In genomic region chr17:65081779-65082086, GRCm38 (mm10) we compare ENCODE assay signal across 12 mouse cellular contexts.
"Had no signal": no experiment of that assay in that cellular context is flagged by ENCODE, and none has a peak within 500 bp of the region (broad histone marks: within the 10 kb centered on the region; RNA-seq: fewer than 3 reads in every experiment).

No protein-coding gene starts in this region.

- H3K27me3 ChIP-seq: liver, embryonic 15.5 days had no signal

- H3K9me3 ChIP-seq: limb, embryonic 10.5 days; liver, embryonic 15.5 days had no signal

- H3K36me3 ChIP-seq: limb, embryonic 10.5 days; liver, embryonic 15.5 days had no signal

- H3K4me3 ChIP-seq: left cerebral cortex, adult 2 months; limb, embryonic 10.5 days; liver, embryonic 15.5 days; myocyte had no signal

- H3K4me2 ChIP-seq: liver, embryonic 11.5 days; liver, embryonic 15.5 days had no signal

- DNase-seq: kidney, adult 18-20 months; kidney, postnatal 14 days; lung, adult 2 months; lung, postnatal 36 days; thymus, postnatal 4 days had no signal

- H3K9ac ChIP-seq: liver, embryonic 15.5 days had no signal

- H3K27ac ChIP-seq: left cerebral cortex, adult 2 months; limb, embryonic 10.5 days; liver, embryonic 15.5 days; stomach, postnatal 0 days had no signal

- ATAC-seq: lung, postnatal 0 days had no signal

- H3K4me1 ChIP-seq: limb, embryonic 10.5 days; liver, embryonic 15.5 days had no signal
